Mouse (Mus musculus): ENCODE results near the gene Hsd3b4.
"Not testable (repeated sequence)": the region's sequence is repeated elsewhere in the genome, so short reads cannot be mapped to it uniquely, and the experiment has no call there.

DNA sequence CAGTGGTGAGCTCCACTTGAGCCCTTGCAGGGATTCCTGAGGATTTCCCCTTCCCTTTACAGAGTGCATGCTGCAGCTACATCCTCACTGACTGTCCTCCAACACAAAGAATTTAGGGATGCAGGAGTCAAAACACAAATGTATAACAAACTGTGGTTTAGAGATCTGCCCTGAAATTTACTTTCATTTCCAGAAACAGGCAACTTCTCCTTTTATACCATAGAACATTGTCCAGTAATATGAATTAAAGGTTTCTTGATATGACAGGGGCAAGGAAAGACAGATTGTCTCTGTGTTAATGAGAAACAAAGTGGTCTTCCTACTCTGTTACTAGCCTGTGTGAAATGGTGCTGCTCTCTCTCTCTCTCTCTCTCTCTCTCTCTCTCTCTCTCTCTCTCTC is 12.9 kb downstream of the Hsd3b4 start:
- not testable (repeated sequence) for TF ChIP-seq CTCF (IDR thresholded peaks at IDR 0.05; ENCODE audit: low read depth); EP300 (optimal IDR thresholded peaks at IDR 0.05)

Data from stomach, postnatal 0 days (tissue).